Mouse (Mus musculus) left cerebral cortex, adult 11 months (tissue): ENCODE results near the gene Txndc2.

Source experiments
- DNase-seq: peaks from one replicate; pipeline ENCODE4 v3.0.0; 2022; ENCODE audit warnings: low spot score

The Txndc2 gene

GRCm38 (mm10) chr17:65612391-65613141, 29.4 kb downstream of the Txndc2 start:
- DNase-seq = no peak

DNA sequence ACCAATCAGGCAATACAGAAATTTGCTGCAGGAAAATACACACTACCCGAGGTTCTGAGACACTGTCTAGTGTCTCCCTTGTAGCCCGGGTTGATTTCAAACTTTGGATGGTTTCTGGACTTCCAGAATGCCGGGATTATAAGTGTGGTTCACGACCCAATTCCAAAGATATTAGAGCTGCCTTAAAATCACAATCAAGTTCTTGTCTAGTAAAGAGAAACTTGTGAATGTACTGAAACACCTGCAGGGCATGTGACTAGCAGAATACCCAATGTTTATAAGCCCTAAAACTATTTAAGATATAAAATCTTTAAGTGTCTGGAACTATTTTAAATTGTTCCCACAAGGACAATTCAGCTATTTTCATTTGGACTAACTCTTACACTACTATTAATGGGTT, 30.2 kb downstream of the Txndc2 start:
- DNase-seq = no peak

GRCm38 (mm10) chr17:65608743-65609142, 33.2 kb downstream of the Txndc2 start:
- DNase-seq = no peak

DNA sequence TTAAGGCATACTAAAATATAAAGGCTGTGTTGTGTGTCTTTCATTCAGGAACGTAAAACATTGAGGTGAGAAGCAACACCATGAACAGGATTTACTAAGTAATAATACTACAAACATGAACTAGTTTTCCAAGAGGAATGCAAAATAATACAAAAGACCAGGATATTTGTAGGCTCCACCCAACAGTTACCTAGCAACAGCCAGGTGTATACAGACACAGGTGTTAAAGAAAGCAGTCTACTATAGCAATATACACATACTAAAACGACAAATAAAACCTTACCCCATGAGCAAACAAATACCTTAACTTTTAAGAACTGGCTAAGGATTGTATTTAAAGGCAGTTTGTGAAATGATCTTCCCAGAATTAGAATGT, 33.7 kb downstream of the Txndc2 start:
- DNase-seq = no peak

GRCm38 (mm10) chr17:65607574-65608311, 34.2 kb downstream of the Txndc2 start:
- no peak for DNase-seq

DNA sequence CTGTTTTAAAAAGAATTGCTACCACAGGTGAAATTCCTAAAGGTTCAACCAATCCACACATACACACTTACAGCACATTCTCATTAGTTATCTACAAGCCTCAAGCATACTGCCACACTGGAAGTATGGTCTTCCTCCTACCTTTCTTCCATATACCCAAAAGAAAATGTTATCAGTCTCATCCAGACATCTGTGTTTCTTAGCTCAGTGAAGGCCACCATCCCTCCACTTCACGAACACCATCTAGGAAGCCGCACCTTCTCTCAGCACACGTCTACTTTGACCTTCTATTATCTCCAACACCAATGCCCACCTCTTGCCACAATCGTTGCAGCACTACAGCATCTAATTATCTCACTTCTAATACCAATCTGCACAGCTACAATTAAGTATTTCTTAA, 36.0 kb downstream of the Txndc2 start:
- DNase-seq = no peak

DNA sequence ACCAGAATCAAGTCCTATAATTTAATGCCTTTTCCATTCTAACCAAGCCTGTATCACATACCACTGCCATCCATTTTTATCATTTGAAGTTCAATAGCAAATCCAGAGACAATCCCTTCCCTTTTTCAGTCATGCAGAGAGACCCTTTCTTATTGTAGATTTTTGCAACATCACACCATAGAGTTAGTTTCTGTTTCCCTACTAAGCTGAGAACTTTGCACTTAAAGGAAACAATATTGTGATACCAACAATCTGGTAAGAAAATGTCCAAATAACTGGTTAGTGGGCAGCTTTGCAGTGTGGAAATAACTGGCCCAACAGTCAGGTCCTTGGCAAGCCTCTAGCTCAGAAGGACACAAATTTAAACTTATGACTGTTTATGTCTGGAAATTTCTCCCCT, 37.1 kb downstream of the Txndc2 start:
- no peak for DNase-seq

- no peak for DNase-seq
Observed at GRCm38 (mm10) chr17:65604315-65604714, 37.7 kb downstream of the Txndc2 start.

- no peak for DNase-seq
Observed at GRCm38 (mm10) chr17:65597857-65598486, 44.0 kb downstream of the Txndc2 start.

GRCm38 (mm10) chr17:65594687-65595086, 47.3 kb downstream of the Txndc2 start:
- DNase-seq = no peak
